Mouse (Mus musculus) neural tube, embryonic 15.5 days (tissue): ENCODE results near the gene Map3k7. TPM values are rescaled to one million over a fixed set of nuclear protein-coding genes. Genes with fewer than 3 reads are reported as not detected.

ENCODE experiments used
- ATAC-seq: fragments of 200-750 bp; cut with Nextera tagmentation; 2 replicates; pipeline ENCODE4 v1.8.0; 2017; ENCODE audit warnings: mild to moderate bottlenecking, moderate TSS enrichment, moderate library complexity; ENCODE audit not compliant: low FRiP score
- H3K27ac ChIP-seq: fragments of 300-500 bp; sonication (generic); replicated peaks from 2 replicates; pipeline ENCODE4 v1.5.1; 2015; ENCODE audit warnings: mild to moderate bottlenecking, inconsistent platforms
- H3K27me3 ChIP-seq: fragments of 300-500 bp; sonication (generic); replicated peaks from 2 replicates; pipeline ENCODE4 v1.6.1; 2015; ENCODE audit warnings: inconsistent platforms
- H3K36me3 ChIP-seq: fragments of 300-500 bp; sonication (generic); 2 replicates; pipeline ENCODE4 v1.6.1; 2015; ENCODE audit warnings: inconsistent platforms
- H3K4me1 ChIP-seq: fragments of 300-500 bp; sonication (generic); 2 replicates; pipeline ENCODE4 v1.6.1; 2015; ENCODE audit warnings: inconsistent platforms
- H3K4me2 ChIP-seq: fragments of 300-500 bp; sonication (generic); 2 replicates; pipeline ENCODE4 v1.6.1; 2015; ENCODE audit warnings: inconsistent platforms, mild to moderate bottlenecking, moderate library complexity
- H3K4me3 ChIP-seq: fragments of 300-500 bp; sonication (generic); replicated peaks from 2 replicates; pipeline ENCODE4 v1.5.1; 2015; ENCODE audit warnings: mild to moderate bottlenecking, inconsistent platforms
- H3K9ac ChIP-seq: fragments of 300-500 bp; sonication (generic); replicated peaks from 2 replicates; pipeline ENCODE4 v1.6.1; 2015; ENCODE audit warnings: mild to moderate bottlenecking, inconsistent platforms
- H3K9me3 ChIP-seq: fragments of 300-500 bp; sonication (generic); replicated peaks from 2 replicates; pipeline ENCODE4 v1.6.1; 2016; ENCODE audit warnings: inconsistent platforms
- WGBS: fragments of 180-500 bp; shearing (Covaris S2); methylation state at CpG from one replicate; pipeline ENCODE4 v1.1.7; 2015; ENCODE audit warnings: mixed read lengths; 5-methylcytosine and 5-hydroxymethylcytosine counted together
- polyA plus RNA-seq: library from polyadenylated mRNA; unstranded; fragments of >200 nt; fragmentation: Nextera tagmentation; extraction: Ambion mirVana; gene quantifications from 2 replicates; pipeline ENCODE4 v1.2.1, GENCODE M21; 2015

Map3k7 gene
- polyA plus RNA-seq, 1 experiment from 2014 or later = 21.6 TPM

- no peaks in the 10 kb centered on the region for H3K9me3 ChIP-seq
- H3K27me3 ChIP-seq = no peaks in the 10 kb centered on the region
- H3K4me2 ChIP-seq = no peak overlapping the region
- H3K36me3 ChIP-seq = no peaks in the 10 kb centered on the region
- H3K4me3 ChIP-seq = no peak overlapping the region
- H3K9ac ChIP-seq = no peak overlapping the region
- 0 out of 2 replicates have a peak overlapping the region, but pooled peaks have one; percentile 4 for H3K27ac ChIP-seq
- ATAC-seq = peak; percentile 45; the same call in 1 of the 2 replicates
- H3K4me1 ChIP-seq = peaks cover 14% of the 10 kb centered on the region
- WGBS = 36% methylated on average over 7 of the region's 7 CpGs
Observed at GRCm38 (mm10) chr4:32037267-32037666, 73.4 kb downstream of the Map3k7 start.

- H3K27ac ChIP-seq = peak overlapping the region; percentile 65
- peaks cover 16% of the 10 kb centered on the region for H3K4me1 ChIP-seq
- WGBS = 34% methylated on average over 15 of the region's 15 CpGs
- ATAC-seq = peak; percentile 63; the same call in 1 of the 2 replicates
- H3K4me2 ChIP-seq = no peak overlapping the region; the same call in 1 of the 2 replicates
- no peak overlapping the region for H3K4me3 ChIP-seq
- H3K36me3 ChIP-seq = no peaks in the 10 kb centered on the region
- no peaks in the 10 kb centered on the region for H3K27me3 ChIP-seq
- H3K9ac ChIP-seq = no peak overlapping the region
- no peaks in the 10 kb centered on the region for H3K9me3 ChIP-seq
Observed at GRCm38 (mm10) chr4:32041741-32042452, 78.0 kb downstream of the Map3k7 start.

- no peaks in the 10 kb centered on the region for H3K9me3 ChIP-seq
- H3K4me2 ChIP-seq = no peak overlapping the region
- H3K9ac ChIP-seq = no peak overlapping the region
- ATAC-seq = no peak
- no peak overlapping the region for H3K27ac ChIP-seq
- H3K4me3 ChIP-seq = no peak overlapping the region
- no peaks in the 10 kb centered on the region for H3K27me3 ChIP-seq
- WGBS = 13% methylated on average over 5 of the region's 5 CpGs
- H3K4me1 ChIP-seq = peaks cover 14% of the 10 kb centered on the region
- no peaks in the 10 kb centered on the region for H3K36me3 ChIP-seq
Observed at GRCm38 (mm10) chr4:32045234-32045633, 81.3 kb downstream of the Map3k7 start.

GRCm38 (mm10) chr4:32049824-32050223 lies 85.9 kb downstream of the Map3k7 start:
- Histone ChIP-seq H3K27me3 (no peaks in the 10 kb centered on the region), H3K9ac (no peak overlapping the region), H3K9me3 (no peaks in the 10 kb centered on the region), H3K4me1 (peaks cover 16% of the 10 kb centered on the region), H3K36me3 (no peaks in the 10 kb centered on the region), H3K4me2 (peak overlapping the region; percentile 31), H3K4me3 (no peak overlapping the region), H3K27ac (peak overlapping the region; percentile 51)
- ATAC-seq = peak; percentile 78
- WGBS = 30% methylated on average over 4 of the region's 4 CpGs

GRCm38 (mm10) chr4:32053171-32053570 lies 89.3 kb downstream of the Map3k7 start:
- Histone ChIP-seq H3K4me2 (no peak overlapping the region), H3K9me3 (no peaks in the 10 kb centered on the region), H3K36me3 (no peaks in the 10 kb centered on the region), H3K9ac (no peak overlapping the region), H3K27ac (no peak overlapping the region), H3K4me3 (no peak overlapping the region), H3K4me1 (peaks cover 30% of the 10 kb centered on the region), H3K27me3 (no peaks in the 10 kb centered on the region)
- ATAC-seq = no peak
- 96% methylated on average over 14 of the region's 14 CpGs for WGBS

GRCm38 (mm10) chr4:32055151-32056052 lies 91.5 kb downstream of the Map3k7 start:
- Histone ChIP-seq H3K4me2 (peak overlapping the region; percentile 73), H3K9me3 (no peaks in the 10 kb centered on the region), H3K27me3 (no peaks in the 10 kb centered on the region), H3K27ac (peak overlapping the region; percentile 68), H3K36me3 (no peaks in the 10 kb centered on the region), H3K9ac (peak overlapping the region; percentile 50), H3K4me1 (peaks cover 26% of the 10 kb centered on the region), H3K4me3 (peak overlapping the region; percentile 47)
- WGBS = 17% methylated on average over 21 of the region's 21 CpGs
- ATAC-seq = peak; percentile 88

- Histone ChIP-seq H3K9me3 (no peaks in the 10 kb centered on the region), H3K4me3 (no peak overlapping the region), H3K36me3 (no peaks in the 10 kb centered on the region), H3K27me3 (no peaks in the 10 kb centered on the region), H3K27ac (no peak overlapping the region), H3K4me1 (peaks cover 19% of the 10 kb centered on the region), H3K9ac (no peak overlapping the region), H3K4me2 (no peak overlapping the region)
- 78% methylated on average over 7 of the region's 7 CpGs for WGBS
- ATAC-seq = no peak
Observed at GRCm38 (mm10) chr4:32056441-32056840, 92.5 kb downstream of the Map3k7 start.

GRCm38 (mm10) chr4:32057102-32057501 lies 93.2 kb downstream of the Map3k7 start:
- peaks cover 19% of the 10 kb centered on the region for H3K4me1 ChIP-seq
- H3K9me3 ChIP-seq = no peaks in the 10 kb centered on the region
- no peaks in the 10 kb centered on the region for H3K36me3 ChIP-seq
- H3K27me3 ChIP-seq = no peaks in the 10 kb centered on the region
- no peak overlapping the region for H3K4me2 ChIP-seq
- ATAC-seq = 0 out of 2 replicates have a peak, but pooled peaks have one; percentile 48
- WGBS = 50% methylated on average over 5 of the region's 5 CpGs
- no peak overlapping the region for H3K4me3 ChIP-seq
- H3K27ac ChIP-seq = no peak overlapping the region
- no peak overlapping the region for H3K9ac ChIP-seq

- Histone ChIP-seq H3K4me2 (no peak overlapping the region), H3K9me3 (no peaks in the 10 kb centered on the region), H3K9ac (no peak overlapping the region), H3K27me3 (no peaks in the 10 kb centered on the region), H3K27ac (no peak overlapping the region), H3K4me3 (no peak overlapping the region), H3K4me1 (peaks cover 9% of the 10 kb centered on the region), H3K36me3 (no peaks in the 10 kb centered on the region)
- WGBS = 96% methylated on average over 4 of the region's 4 CpGs
- no peak for ATAC-seq
Observed at GRCm38 (mm10) chr4:32060686-32061085, 96.8 kb downstream of the Map3k7 start.

GRCm38 (mm10) chr4:32062381-32063059 lies 98.6 kb downstream of the Map3k7 start:
- no peak overlapping the region for H3K27ac ChIP-seq
- H3K4me2 ChIP-seq = no peak overlapping the region
- no peak overlapping the region for H3K4me3 ChIP-seq
- no peaks in the 10 kb centered on the region for H3K9me3 ChIP-seq
- ATAC-seq = no peak
- no peaks in the 10 kb centered on the region for H3K36me3 ChIP-seq
- H3K4me1 ChIP-seq = no peaks in the 10 kb centered on the region
- WGBS = 68% methylated on average over 4 of the region's 4 CpGs
- H3K27me3 ChIP-seq = no peaks in the 10 kb centered on the region
- H3K9ac ChIP-seq = no peak overlapping the region

- no peaks in the 10 kb centered on the region for H3K36me3 ChIP-seq
- H3K4me2 ChIP-seq = no peak overlapping the region
- no peak for ATAC-seq
- no peak overlapping the region for H3K4me3 ChIP-seq
- no peak overlapping the region for H3K9ac ChIP-seq
- no peaks in the 10 kb centered on the region for H3K4me1 ChIP-seq
- H3K9me3 ChIP-seq = no peaks in the 10 kb centered on the region
- WGBS = 85% methylated on average over 3 of the region's 3 CpGs
- H3K27ac ChIP-seq = no peak overlapping the region
- H3K27me3 ChIP-seq = no peaks in the 10 kb centered on the region
Observed at GRCm38 (mm10) chr4:32063291-32063690, 99.4 kb downstream of the Map3k7 start.
